Mouse (Mus musculus): ENCODE data around the gene Fbxo7. TPM values are rescaled to one million over a fixed set of nuclear protein-coding genes. Genes with fewer than 3 reads are reported as not detected.

Fbxo7 gene
- polyA plus RNA-seq, 1 experiment from 2014 or later: 28.5 TPM

DNA sequence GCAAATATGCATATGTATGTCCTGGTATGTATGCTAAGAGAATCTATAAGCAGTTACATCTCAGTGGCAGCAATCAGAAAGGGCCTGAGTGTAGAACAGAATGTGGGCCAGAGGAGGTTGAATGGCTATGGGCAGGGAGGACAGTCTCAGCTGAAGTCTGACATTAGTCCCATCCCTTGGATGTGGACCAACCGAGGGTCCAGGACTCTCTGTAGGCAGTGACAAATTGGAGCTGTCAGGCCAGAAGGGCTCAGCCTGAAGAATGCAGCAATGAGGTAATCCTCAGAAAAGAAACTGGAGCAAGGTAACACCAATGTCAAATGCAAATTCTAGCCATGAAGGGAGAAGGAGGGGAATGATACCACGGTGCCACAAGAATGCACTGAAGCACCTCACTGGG is 55.5 kb downstream of the Fbxo7 start:
- ATAC-seq (replicated peaks; ENCODE audit: low FRiP score, low TSS enrichment, low read depth) (no peak), DNase-seq (ENCODE audit: low spot score) (no peak)
- WGBS: 83% methylated on average over 2 of the region's 2 CpGs
- Histone ChIP-seq H3K27me3 (replicated peaks; ENCODE audit: control insufficient read depth, insufficient read depth, low read length) (no peaks in the 10 kb centered on the region), H3K9me3 (ENCODE audit: control insufficient read depth, low read length) (no peaks in the 10 kb centered on the region; the same call in 1 of the 2 replicates), H3K4me3 (ENCODE audit: low read depth, low read length) (no peak overlapping the region), H3K36me3 (ENCODE audit: control insufficient read depth, insufficient read depth, low read length) (no peaks in the 10 kb centered on the region), H3K9ac (ENCODE audit: low read length) (no peak overlapping the region), H3K4me2 (ENCODE audit: low read length) (no peak overlapping the region), H3K4me1 (replicated peaks; ENCODE audit: control insufficient read depth, insufficient read depth, low read length) (no peaks in the 10 kb centered on the region), H3K27ac (ENCODE audit: low read depth) (no peak overlapping the region)

- Histone ChIP-seq H3K27ac (ENCODE audit: low read depth) (no peak overlapping the region), H3K9me3 (ENCODE audit: control insufficient read depth, low read length) (no peaks in the 10 kb centered on the region; the same call in 1 of the 2 replicates), H3K27me3 (replicated peaks; ENCODE audit: control insufficient read depth, insufficient read depth, low read length) (no peaks in the 10 kb centered on the region), H3K4me1 (replicated peaks; ENCODE audit: control insufficient read depth, insufficient read depth, low read length) (no peaks in the 10 kb centered on the region), H3K9ac (ENCODE audit: low read length) (no peak overlapping the region), H3K4me2 (ENCODE audit: low read length) (no peak overlapping the region), H3K4me3 (ENCODE audit: low read depth, low read length) (no peak overlapping the region), H3K36me3 (ENCODE audit: control insufficient read depth, insufficient read depth, low read length) (no peaks in the 10 kb centered on the region)
- WGBS: 91% methylated on average over 2 of the region's 2 CpGs
- no peak for DNase-seq (ENCODE audit: low spot score)
- ATAC-seq (replicated peaks; ENCODE audit: low FRiP score, low TSS enrichment, low read depth): no peak
Measured at GRCm38 (mm10) chr10:86078761-86079160, 57.0 kb downstream of the Fbxo7 start.

GRCm38 (mm10) chr10:86079921-86080320 is 58.1 kb downstream of the Fbxo7 start:
- Histone ChIP-seq H3K9me3 (ENCODE audit: control insufficient read depth, low read length) (no peaks in the 10 kb centered on the region), H3K27me3 (replicated peaks; ENCODE audit: control insufficient read depth, insufficient read depth, low read length) (no peaks in the 10 kb centered on the region), H3K4me1 (replicated peaks; ENCODE audit: control insufficient read depth, insufficient read depth, low read length) (no peaks in the 10 kb centered on the region), H3K36me3 (ENCODE audit: control insufficient read depth, insufficient read depth, low read length) (no peaks in the 10 kb centered on the region), H3K27ac (ENCODE audit: low read depth) (no peak overlapping the region), H3K4me3 (ENCODE audit: low read depth, low read length) (no peak overlapping the region), H3K9ac (ENCODE audit: low read length) (no peak overlapping the region), H3K4me2 (ENCODE audit: low read length) (no peak overlapping the region)
- WGBS: 85% methylated on average over 9 of the region's 9 CpGs
- no peak for DNase-seq (ENCODE audit: low spot score)
- no peak for ATAC-seq (replicated peaks; ENCODE audit: low FRiP score, low TSS enrichment, low read depth)

GRCm38 (mm10) chr10:86091919-86092318 is 70.1 kb downstream of the Fbxo7 start:
- no peak overlapping the region for H3K4me2 ChIP-seq (ENCODE audit: low read length)
- no peak overlapping the region for H3K9ac ChIP-seq (ENCODE audit: low read length)
- ATAC-seq (replicated peaks; ENCODE audit: low FRiP score, low TSS enrichment, low read depth) (no peak), DNase-seq (ENCODE audit: low spot score) (no peak)
- no peaks in the 10 kb centered on the region for H3K36me3 ChIP-seq (ENCODE audit: control insufficient read depth, insufficient read depth, low read length)
- H3K27me3 ChIP-seq (replicated peaks; ENCODE audit: control insufficient read depth, insufficient read depth, low read length): no peaks in the 10 kb centered on the region
- H3K4me1 ChIP-seq (replicated peaks; ENCODE audit: control insufficient read depth, insufficient read depth, low read length): no peaks in the 10 kb centered on the region
- no peak overlapping the region for H3K4me3 ChIP-seq (ENCODE audit: low read depth, low read length)
- no peaks in the 10 kb centered on the region for H3K9me3 ChIP-seq (ENCODE audit: control insufficient read depth, low read length)
- no peak overlapping the region for H3K27ac ChIP-seq (ENCODE audit: low read depth)
- 56% methylated on average over 10 of the region's 10 CpGs for WGBS

- no peak overlapping the region for H3K9ac ChIP-seq (ENCODE audit: low read length)
- H3K4me1 ChIP-seq (replicated peaks; ENCODE audit: control insufficient read depth, insufficient read depth, low read length): no peaks in the 10 kb centered on the region
- 64% methylated on average over 14 of the region's 14 CpGs for WGBS
- no peaks in the 10 kb centered on the region for H3K27me3 ChIP-seq (replicated peaks; ENCODE audit: control insufficient read depth, insufficient read depth, low read length)
- no peak overlapping the region for H3K4me3 ChIP-seq (ENCODE audit: low read depth, low read length)
- no peaks in the 10 kb centered on the region for H3K9me3 ChIP-seq (ENCODE audit: control insufficient read depth, low read length)
- ATAC-seq (replicated peaks; ENCODE audit: low FRiP score, low TSS enrichment, low read depth) (no peak), DNase-seq (ENCODE audit: low spot score) (no peak)
- H3K27ac ChIP-seq (ENCODE audit: low read depth): no peak overlapping the region
- no peak overlapping the region for H3K4me2 ChIP-seq (ENCODE audit: low read length)
- no peaks in the 10 kb centered on the region for H3K36me3 ChIP-seq (ENCODE audit: control insufficient read depth, insufficient read depth, low read length)
Measured at GRCm38 (mm10) chr10:86093109-86094035, 71.6 kb downstream of the Fbxo7 start.

DNA sequence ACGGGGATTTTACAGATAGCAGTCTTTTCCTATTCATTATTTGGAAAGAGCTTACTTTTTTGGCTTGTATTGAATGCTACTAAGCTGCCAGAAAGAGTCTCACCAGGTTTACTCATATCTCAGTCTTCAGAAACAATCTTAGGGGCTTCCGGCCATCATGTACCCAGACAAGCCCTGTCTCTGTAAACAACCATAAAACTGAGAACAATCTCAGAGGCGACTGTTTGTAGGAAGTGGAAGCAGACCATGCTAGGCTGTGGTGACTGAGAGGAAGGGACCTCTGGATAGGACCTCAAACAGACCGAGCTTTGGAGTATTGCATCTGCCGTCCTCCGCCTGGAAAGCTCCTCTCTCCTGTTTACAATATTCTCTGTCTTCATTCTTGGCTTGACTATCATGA is 76.6 kb downstream of the Fbxo7 start:
- no peak overlapping the region for H3K9ac ChIP-seq (ENCODE audit: low read length)
- H3K4me2 ChIP-seq (ENCODE audit: low read length): no peak overlapping the region
- DNase-seq (ENCODE audit: low spot score) (no peak), ATAC-seq (replicated peaks; ENCODE audit: low FRiP score, low TSS enrichment, low read depth) (no peak)
- H3K9me3 ChIP-seq (ENCODE audit: control insufficient read depth, low read length): 0 out of 2 replicates have a peak, but pooled peaks cover 8% of the 10 kb centered on the region
- H3K27ac ChIP-seq (ENCODE audit: low read depth): no peak overlapping the region
- no peak overlapping the region for H3K4me3 ChIP-seq (ENCODE audit: low read depth, low read length)
- no peaks in the 10 kb centered on the region for H3K4me1 ChIP-seq (replicated peaks; ENCODE audit: control insufficient read depth, insufficient read depth, low read length)
- WGBS: 60% methylated on average over 6 of the region's 6 CpGs
- H3K27me3 ChIP-seq (replicated peaks; ENCODE audit: control insufficient read depth, insufficient read depth, low read length): no peaks in the 10 kb centered on the region
- no peaks in the 10 kb centered on the region for H3K36me3 ChIP-seq (ENCODE audit: control insufficient read depth, insufficient read depth, low read length)

GRCm38 (mm10) chr10:86100281-86100851 is 78.6 kb downstream of the Fbxo7 start:
- 0 out of 2 replicates have a peak, but pooled peaks cover 8% of the 10 kb centered on the region for H3K9me3 ChIP-seq (ENCODE audit: control insufficient read depth, low read length)
- no peak overlapping the region for H3K4me2 ChIP-seq (ENCODE audit: low read length)
- no peak for ATAC-seq (replicated peaks; ENCODE audit: low FRiP score, low TSS enrichment, low read depth)
- DNase-seq (ENCODE audit: low spot score): no peak
- no peaks in the 10 kb centered on the region for H3K27me3 ChIP-seq (replicated peaks; ENCODE audit: control insufficient read depth, insufficient read depth, low read length)
- no peaks in the 10 kb centered on the region for H3K4me1 ChIP-seq (replicated peaks; ENCODE audit: control insufficient read depth, insufficient read depth, low read length)
- no peak overlapping the region for H3K4me3 ChIP-seq (ENCODE audit: low read depth, low read length)
- WGBS: 83% methylated on average over 3 of the region's 3 CpGs
- no peaks in the 10 kb centered on the region for H3K36me3 ChIP-seq (ENCODE audit: control insufficient read depth, insufficient read depth, low read length)
- H3K27ac ChIP-seq (ENCODE audit: low read depth): no peak overlapping the region
- H3K9ac ChIP-seq (ENCODE audit: low read length): no peak overlapping the region
